Mouse (Mus musculus): ENCODE measurements around the gene Lamtor2.

Lamtor2 gene

GRCm38 (mm10) chr3:88514231-88515094 is 38.4 kb downstream of the Lamtor2 start:
- in situ Hi-C loops (cut with MboI; ENCODE audit: low pct_unique_long_range_greater_than_20kb in 1 of 2, low sequenced_read_pairs in 2 of 2, unreplicated experiment in 1 of 2), result no loop called here

- in situ Hi-C loops (cut with MboI; ENCODE audit: low pct_unique_long_range_greater_than_20kb in 1 of 2, low sequenced_read_pairs in 2 of 2, unreplicated experiment in 1 of 2), result no loop called here
Measured at GRCm38 (mm10) chr3:88513546-88514115, 39.2 kb downstream of the Lamtor2 start.

DNA sequence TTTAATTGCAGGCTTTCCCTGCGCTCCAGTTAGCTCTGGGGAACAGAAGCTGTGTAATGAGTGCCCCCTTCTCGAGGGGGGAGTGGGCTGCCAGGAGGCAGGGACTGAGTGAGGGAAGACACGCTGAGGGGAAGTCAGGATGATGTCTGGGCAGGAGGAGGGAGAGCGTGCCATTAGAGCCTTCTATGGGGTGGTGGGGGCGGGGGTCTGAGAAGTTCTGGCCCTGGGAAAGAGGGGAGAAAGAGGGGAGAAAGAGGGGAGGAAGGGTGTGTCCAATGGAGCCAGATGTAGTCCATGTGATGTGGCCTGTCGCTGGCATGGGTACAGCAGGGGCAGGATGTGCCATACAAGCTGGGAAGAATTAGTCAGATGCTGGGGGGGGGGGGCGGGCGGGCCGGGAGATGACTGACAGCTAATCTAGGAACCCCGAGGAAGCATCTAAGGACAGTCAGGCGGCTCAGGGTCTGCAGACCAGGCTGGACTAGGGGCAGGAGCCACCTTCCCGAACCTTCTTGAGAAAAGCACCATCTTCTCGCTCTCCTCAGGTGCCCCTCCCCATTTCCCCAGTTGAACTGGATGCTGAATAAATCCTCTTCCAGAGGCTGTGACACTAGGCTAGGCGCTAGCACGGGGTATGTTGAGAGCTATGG is 39.9 kb downstream of the Lamtor2 start:
- in situ Hi-C loops (cut with MboI; ENCODE audit: low pct_unique_long_range_greater_than_20kb in 1 of 2, low sequenced_read_pairs in 2 of 2, unreplicated experiment in 1 of 2), result no loop called here

GRCm38 (mm10) chr3:88512141-88512895 is 40.6 kb downstream of the Lamtor2 start:
- in situ Hi-C loops (cut with MboI; ENCODE audit: low pct_unique_long_range_greater_than_20kb in 1 of 2, low sequenced_read_pairs in 2 of 2, unreplicated experiment in 1 of 2), result no loop called here

DNA sequence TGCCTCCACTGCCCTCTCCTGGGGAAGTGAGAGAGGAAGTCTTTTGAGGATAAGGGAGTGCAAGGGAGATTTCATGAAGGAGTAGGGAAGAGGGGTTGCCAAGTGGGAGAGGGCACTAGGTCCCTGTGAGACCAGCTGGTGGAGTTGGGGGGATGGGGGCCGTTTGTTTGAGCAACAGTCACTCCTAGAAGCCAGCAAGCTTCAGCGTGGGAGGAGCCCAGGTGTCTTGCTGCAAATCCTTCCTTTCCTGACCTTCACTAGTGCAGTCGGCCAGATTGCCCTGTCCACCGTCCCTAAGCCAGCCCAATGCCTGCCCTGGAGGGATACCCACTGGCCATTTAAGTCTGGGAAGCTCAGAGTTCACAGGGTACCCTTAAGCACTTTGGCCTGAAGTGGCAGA is 41.3 kb downstream of the Lamtor2 start:
- in situ Hi-C loops (cut with MboI; ENCODE audit: low pct_unique_long_range_greater_than_20kb in 1 of 2, low sequenced_read_pairs in 2 of 2, unreplicated experiment in 1 of 2), result no loop called here

GRCm38 (mm10) chr3:88510421-88511289 is 42.2 kb downstream of the Lamtor2 start:
- in situ Hi-C loops (cut with MboI; ENCODE audit: low pct_unique_long_range_greater_than_20kb in 1 of 2, low sequenced_read_pairs in 2 of 2, unreplicated experiment in 1 of 2), result no loop called here

- in situ Hi-C loops (cut with MboI; ENCODE audit: low pct_unique_long_range_greater_than_20kb in 1 of 2, low sequenced_read_pairs in 2 of 2, unreplicated experiment in 1 of 2), result no loop called here
Measured at GRCm38 (mm10) chr3:88509692-88510420, 43.0 kb downstream of the Lamtor2 start, which contains the start of gene Lmna. Lmna (minus strand) TSS chr3:88509956.

GRCm38 (mm10) chr3:88509250-88509649 is 43.6 kb downstream of the Lamtor2 start:
- in situ Hi-C loops (cut with MboI; ENCODE audit: low pct_unique_long_range_greater_than_20kb in 1 of 2, low sequenced_read_pairs in 2 of 2, unreplicated experiment in 1 of 2), result no loop called here

GRCm38 (mm10) chr3:88505765-88506164 is 47.1 kb downstream of the Lamtor2 start:
- in situ Hi-C loops (cut with MboI; ENCODE audit: low pct_unique_long_range_greater_than_20kb in 1 of 2, low sequenced_read_pairs in 2 of 2, unreplicated experiment in 1 of 2), result no loop called here

GRCm38 (mm10) chr3:88505081-88505480 is 47.8 kb downstream of the Lamtor2 start:
- in situ Hi-C loops (cut with MboI; ENCODE audit: low pct_unique_long_range_greater_than_20kb in 1 of 2, low sequenced_read_pairs in 2 of 2, unreplicated experiment in 1 of 2), result no loop called here

- in situ Hi-C loops (cut with MboI; ENCODE audit: low pct_unique_long_range_greater_than_20kb in 1 of 2, low sequenced_read_pairs in 2 of 2, unreplicated experiment in 1 of 2), result no loop called here
Measured at GRCm38 (mm10) chr3:88503881-88504746, 48.8 kb downstream of the Lamtor2 start.

GRCm38 (mm10) chr3:88503505-88503863 is 49.4 kb downstream of the Lamtor2 start:
- in situ Hi-C loops (cut with MboI; ENCODE audit: low pct_unique_long_range_greater_than_20kb in 1 of 2, low sequenced_read_pairs in 2 of 2, unreplicated experiment in 1 of 2), result no loop called here

DNA sequence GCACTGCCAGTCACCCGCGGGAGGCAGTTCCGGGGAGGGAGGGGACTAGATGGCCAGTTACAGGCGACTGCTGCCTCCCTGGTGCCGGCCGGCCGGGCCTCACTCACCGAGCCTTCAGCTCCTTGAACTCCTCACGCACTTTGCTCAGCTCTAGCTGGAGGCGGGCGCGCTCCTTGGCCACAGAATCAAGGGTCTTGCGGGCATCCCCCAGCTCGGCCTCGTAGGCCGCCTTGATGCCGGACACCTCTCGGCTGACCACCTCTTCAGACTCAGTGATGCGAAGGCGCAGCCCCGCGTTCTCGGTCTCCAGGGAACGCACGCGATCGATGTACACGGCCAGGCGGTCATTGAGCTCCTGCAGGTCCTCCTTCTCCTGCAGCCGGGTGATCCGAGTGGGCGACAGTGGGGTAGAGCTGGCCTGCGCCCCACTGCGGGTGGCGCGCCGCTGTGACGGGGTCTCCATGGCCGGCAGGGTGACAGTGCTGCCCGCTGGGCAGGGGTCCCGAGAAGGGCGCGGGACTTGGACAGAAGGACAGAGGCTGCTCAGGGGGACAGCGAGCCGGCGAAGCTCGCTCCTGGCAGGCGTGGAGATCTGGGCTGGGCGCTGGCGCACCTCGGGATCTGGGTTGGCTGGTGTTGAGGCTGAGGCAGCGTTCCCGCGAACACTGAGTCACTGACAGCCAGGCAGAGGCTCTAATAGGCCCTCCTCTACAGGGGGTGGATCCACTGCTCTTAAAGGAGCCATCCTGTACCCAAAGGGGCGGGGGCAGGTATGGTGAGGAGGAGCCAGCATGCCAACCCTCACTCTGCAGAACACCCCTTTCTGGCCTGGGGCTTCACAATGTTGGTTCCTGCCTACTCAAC is 50.0 kb downstream of the Lamtor2 start:
- in situ Hi-C loops (cut with MboI; ENCODE audit: low pct_unique_long_range_greater_than_20kb in 1 of 2, low sequenced_read_pairs in 2 of 2, unreplicated experiment in 1 of 2), result no loop called here

DNA sequence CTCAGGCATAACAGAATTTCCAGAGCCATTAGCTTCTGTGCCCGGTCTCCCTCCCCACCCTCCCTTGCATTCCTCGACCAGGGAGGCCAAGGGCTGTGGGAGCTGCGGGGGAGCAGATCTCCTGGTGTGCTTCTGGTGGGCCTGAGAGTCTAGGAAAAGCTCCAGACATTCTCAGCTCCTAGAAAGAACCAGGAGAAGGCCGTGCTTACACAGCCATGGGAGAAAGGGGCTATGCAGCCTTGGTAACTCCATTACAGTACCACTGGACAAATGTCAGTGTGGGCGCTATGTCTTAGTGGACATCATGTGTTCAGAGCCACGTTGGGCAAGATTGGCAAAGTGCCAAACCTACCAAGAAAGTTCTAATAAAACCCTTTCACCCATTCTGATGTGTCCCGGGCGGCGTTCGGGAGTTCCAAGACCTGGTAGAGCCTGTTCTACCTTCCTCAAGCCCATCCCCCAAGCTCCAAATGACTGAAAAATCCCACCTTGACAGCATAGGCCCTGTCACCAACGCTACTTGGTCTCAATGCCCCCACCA is 50.8 kb downstream of the Lamtor2 start:
- in situ Hi-C loops (cut with MboI; ENCODE audit: low pct_unique_long_range_greater_than_20kb in 1 of 2, low sequenced_read_pairs in 2 of 2, unreplicated experiment in 1 of 2), result no loop called here

GRCm38 (mm10) chr3:88501366-88502030 is 51.4 kb downstream of the Lamtor2 start:
- in situ Hi-C loops (cut with MboI; ENCODE audit: low pct_unique_long_range_greater_than_20kb in 1 of 2, low sequenced_read_pairs in 2 of 2, unreplicated experiment in 1 of 2), result no loop called here

Measured in mouse embryonic stem cell (cell line).